Mouse (Mus musculus) ES-Bruce4 (cell line): Measurements from ENCODE around the gene Rbm12b1.
"Not testable (repeated sequence)": the region's sequence is repeated elsewhere in the genome, so short reads cannot be mapped to it uniquely, and the experiment has no call there.

ENCODE experiments used
- CTCF ChIP-seq: IDR thresholded peaks from one replicate; pipeline ENCODE4 v1.8.1; 2011; ENCODE audit warnings: low read depth, low read length
- POLR2A ChIP-seq: IDR thresholded peaks from one replicate; pipeline ENCODE4 v1.8.1; 2011; ENCODE audit warnings: low read length; ENCODE audit not compliant: insufficient read depth

DNA sequence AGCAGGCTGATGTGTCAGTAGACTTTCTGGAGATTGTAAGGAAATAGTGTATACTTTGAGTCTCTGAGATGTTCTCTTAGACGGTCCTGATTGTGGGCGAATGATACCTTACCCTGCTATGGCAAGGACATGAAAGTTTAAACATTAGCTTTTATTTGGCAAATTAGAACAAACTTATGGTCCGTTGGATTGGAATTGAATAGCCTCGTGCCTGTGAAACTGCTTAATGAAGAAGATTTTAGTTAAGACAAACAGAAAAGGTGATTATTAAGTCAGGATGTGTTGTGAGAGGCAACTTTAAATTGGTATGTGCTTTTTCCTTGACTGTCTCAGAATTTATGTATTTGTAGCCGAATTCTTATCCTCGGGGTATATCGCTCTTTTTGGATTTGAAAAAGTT lies 1.5 kb downstream of the Rbm12b1 start:
- TF ChIP-seq CTCF, POLR2A: not testable (repeated sequence)
